ENCODE assay signal across 9 mouse cellular contexts in genomic region chr5:151125985-151126607, GRCm38 (mm10).
DNase-seq lines count a peak whose midpoint lies in the region; ATAC-seq and TF ChIP-seq lines count a peak whose summit lies in the region.
"Had no signal": no experiment of that assay in that cellular context is flagged by ENCODE, and none has a peak within 500 bp of the region (broad histone marks: within the 10 kb centered on the region; RNA-seq: fewer than 3 reads in every experiment).

No protein-coding gene starts in this region.

- DNase-seq in embryonic facial prominence, embryonic 11.5 days (ENCODE audit: low spot score): peak; percentile 44
- DNase-seq in embryonic facial prominence, embryonic 10.5 days (ENCODE audit: low spot score): no peak
- peak; percentile 43 for DNase-seq in left cerebral cortex, postnatal 4 days
- DNase-seq in left cerebral cortex, adult 11 months (ENCODE audit: low spot score): no peak
- no peak for DNase-seq in frontal cortex, postnatal 36 days (ENCODE audit: low spot score in 2 of 2)
- DNase-seq in layer of hippocampus, postnatal 25 days (ENCODE audit: extremely low spot score in 1 of 2, low spot score in 1 of 2): no peak
- DNase-seq: cerebellum, adult 11-12 months had no signal

- TF ChIP-seq POLR2A in small intestine, adult 2 months (IDR thresholded peaks at IDR 0.05; ENCODE audit: low read depth, low read length): no peak

- TF ChIP-seq CTCF in small intestine, adult 2 months (IDR thresholded peaks at IDR 0.05; ENCODE audit: extremely low read depth, insufficient read length, insufficient replicate concordance, low read depth, low read length): no peak

- intact Hi-C loops in left cerebral cortex, postnatal 4 days (cut with DNase I): no loop called here

- H3K27me3 ChIP-seq in embryonic facial prominence, embryonic 11.5 days (ENCODE audit: control insufficient read depth, insufficient read depth, low read length): no peaks in the 10 kb centered on the region
- H3K27me3 ChIP-seq in embryonic facial prominence, embryonic 10.5 days (replicated peaks; ENCODE audit: low read depth, poor library complexity, severe bottlenecking): no peaks in the 10 kb centered on the region
- no peaks in the 10 kb centered on the region for H3K27me3 ChIP-seq in intestine, embryonic 16.5 days (replicated peaks; ENCODE audit: control insufficient read depth, insufficient read depth, low read length)
- H3K27me3 ChIP-seq in small intestine, adult 2 months (ENCODE audit: control insufficient read depth, insufficient read depth, low read length): no peaks in the 10 kb centered on the region

- 41% methylated on average over 6 of the region's 6 CpGs for WGBS in embryonic facial prominence, embryonic 11.5 days
- WGBS in embryonic facial prominence, embryonic 10.5 days: 61% methylated on average over 6 of the region's 6 CpGs
- 37% methylated on average over 6 of the region's 6 CpGs for WGBS in intestine, embryonic 16.5 days
- WGBS in small intestine, adult 2 months: 67% methylated on average over 6 of the region's 6 CpGs

- H3K4me1 ChIP-seq in embryonic facial prominence, embryonic 11.5 days (ENCODE audit: control insufficient read depth, insufficient read depth, low read length): no peaks in the 10 kb centered on the region
- H3K4me1 ChIP-seq in embryonic facial prominence, embryonic 10.5 days: peaks cover 14% of the 10 kb centered on the region
- H3K4me1 ChIP-seq in intestine, embryonic 16.5 days (ENCODE audit: control insufficient read depth, insufficient read depth, low read length): no peaks in the 10 kb centered on the region
- no peaks in the 10 kb centered on the region for H3K4me1 ChIP-seq in small intestine, adult 2 months (ENCODE audit: control insufficient read depth, insufficient read depth, insufficient read length, low read length)

- no peak overlapping the region for H3K4me3 ChIP-seq in embryonic facial prominence, embryonic 11.5 days (ENCODE audit: low read depth, low read length)
- no peak overlapping the region for H3K4me3 ChIP-seq in embryonic facial prominence, embryonic 10.5 days
- peak overlapping the region; percentile 37 for H3K4me3 ChIP-seq in intestine, embryonic 16.5 days (ENCODE audit: low read length)
- H3K4me3 ChIP-seq in small intestine, adult 2 months (ENCODE audit: low read depth, low read length): peak overlapping the region; percentile 38; the same call in 1 of the 2 replicates

- H3K9ac ChIP-seq in embryonic facial prominence, embryonic 11.5 days (replicated peaks; ENCODE audit: low read length): no peak overlapping the region
- H3K9ac ChIP-seq in intestine, embryonic 16.5 days (ENCODE audit: low read depth, low read length): 0 out of 2 replicates have a peak overlapping the region, but pooled peaks have one; percentile 15

- H3K9me3 ChIP-seq in embryonic facial prominence, embryonic 11.5 days (replicated peaks; ENCODE audit: control insufficient read depth, low read length): no peaks in the 10 kb centered on the region
- no peaks in the 10 kb centered on the region for H3K9me3 ChIP-seq in embryonic facial prominence, embryonic 10.5 days
- H3K9me3 ChIP-seq in intestine, embryonic 16.5 days (ENCODE audit: control insufficient read depth, low read length): no peaks in the 10 kb centered on the region

- no peak; the same call in 1 of the 2 replicates for ATAC-seq in embryonic facial prominence, embryonic 11.5 days (replicated peaks; ENCODE audit: insufficient number of reproducible peaks, low FRiP score, low TSS enrichment, low read depth)
- peak; percentile 59 for ATAC-seq in intestine, embryonic 16.5 days

- H3K4me2 ChIP-seq in embryonic facial prominence, embryonic 11.5 days (ENCODE audit: low read depth, low read length): no peak overlapping the region
- H3K4me2 ChIP-seq in intestine, embryonic 16.5 days (ENCODE audit: low read depth, low read length): 0 out of 2 replicates have a peak overlapping the region, but pooled peaks have one; percentile 15

- H3K36me3 ChIP-seq in embryonic facial prominence, embryonic 11.5 days (replicated peaks; ENCODE audit: control insufficient read depth, insufficient read depth, low read depth, low read length): no peaks in the 10 kb centered on the region
- no peaks in the 10 kb centered on the region for H3K36me3 ChIP-seq in embryonic facial prominence, embryonic 10.5 days (replicated peaks)
- H3K36me3 ChIP-seq in intestine, embryonic 16.5 days (ENCODE audit: control insufficient read depth, insufficient read depth, low read length): no peaks in the 10 kb centered on the region
- no peaks in the 10 kb centered on the region for H3K36me3 ChIP-seq in small intestine, adult 2 months (ENCODE audit: control insufficient read depth, insufficient read depth, low read length)

- H3K27ac ChIP-seq in embryonic facial prominence, embryonic 11.5 days (replicated peaks; ENCODE audit: low read depth, low read length): no peak overlapping the region
- H3K27ac ChIP-seq in embryonic facial prominence, embryonic 10.5 days (replicated peaks): no peak overlapping the region
- H3K27ac ChIP-seq in intestine, embryonic 16.5 days (ENCODE audit: low read length): peak overlapping the region; percentile 72; the same call in 1 of the 2 replicates
- H3K27ac ChIP-seq in small intestine, adult 2 months (ENCODE audit: insufficient read depth, low read depth, low read length): peak overlapping the region; percentile 63; the same call in 1 of the 2 replicates

Comparison
In these comparisons a context has a peak if more than half of its experiments do, and no peak if none do; other contexts are left out.
1. DNase-seq: peak in embryonic facial prominence, embryonic 11.5 days (single experiment) and left cerebral cortex, postnatal 4 days (single experiment); none in embryonic facial prominence, embryonic 10.5 days (single experiment), left cerebral cortex, adult 11 months (single experiment), frontal cortex, postnatal 36 days (0 of 2) and layer of hippocampus, postnatal 25 days (0 of 2).
2. H3K27ac ChIP-seq: peak in intestine, embryonic 16.5 days (single experiment) and small intestine, adult 2 months (single experiment); none in embryonic facial prominence, embryonic 11.5 days (single experiment) and embryonic facial prominence, embryonic 10.5 days (single experiment).
3. H3K4me3 ChIP-seq: peak in intestine, embryonic 16.5 days (single experiment) and small intestine, adult 2 months (single experiment); none in embryonic facial prominence, embryonic 11.5 days (single experiment) and embryonic facial prominence, embryonic 10.5 days (single experiment).